Mouse (Mus musculus) myocyte (in vitro differentiated cells): Measurements from ENCODE around the gene Zfp85.

ENCODE experiments used
- CEBPB ChIP-seq: IDR thresholded peaks from 2 replicates; pipeline ENCODE4 v1.6.1; 2011; ENCODE audit warnings: mild to moderate bottlenecking, moderate library complexity; ENCODE audit not compliant: poor library complexity, insufficient read depth, severe bottlenecking
- E2F4 ChIP-seq: IDR thresholded peaks from one replicate; pipeline ENCODE4 v1.6.1; 2011; ENCODE audit warnings: mild to moderate bottlenecking, control low read depth, moderate library complexity; ENCODE audit not compliant: insufficient read depth
- MAX ChIP-seq: IDR thresholded peaks from one replicate; pipeline ENCODE4 v1.6.1; 2011; ENCODE audit warnings: low read depth, mild to moderate bottlenecking, control low read depth
- MYOD1 ChIP-seq, 3 experiments: IDR thresholded peaks; one replicate each; pipeline ENCODE4 v1.6.1; 2011; ENCODE audit warnings: control low read depth in 2 of 3, low read depth in 2 of 3, mild to moderate bottlenecking in 2 of 3, moderate library complexity in 1 of 3; ENCODE audit not compliant: insufficient read length in 2 of 3, control insufficient read depth in 1 of 3
- MYOG ChIP-seq, 3 experiments: IDR thresholded peaks; one replicate each; pipeline ENCODE4 v1.6.1; 2011; ENCODE audit warnings: control low read depth in 2 of 3, low read depth in 2 of 3, mild to moderate bottlenecking in 2 of 3; ENCODE audit not compliant: insufficient read length in 2 of 3, control insufficient read depth in 1 of 3, insufficient read depth in 1 of 3
- POLR2A ChIP-seq: IDR thresholded peaks from one replicate; pipeline ENCODE4 v1.6.1; 2011; ENCODE audit warnings: low read depth, mild to moderate bottlenecking, control low read depth, moderate library complexity; ENCODE audit not compliant: insufficient read length
- REST ChIP-seq: IDR thresholded peaks from one replicate; pipeline ENCODE4 v1.6.1; 2011; ENCODE audit warnings: mild to moderate bottlenecking, control low read depth, moderate library complexity; ENCODE audit not compliant: insufficient read depth, insufficient read length
- TCF12 ChIP-seq: IDR thresholded peaks from one replicate; pipeline ENCODE4 v1.6.1; 2011; ENCODE audit warnings: mild to moderate bottlenecking, control low read depth; ENCODE audit not compliant: poor library complexity, insufficient read depth, severe bottlenecking

- TF ChIP-seq POLR2A (no peak), MYOD1 (IDR thresholded peaks at IDR 0.05; ENCODE audit: control insufficient read depth in 1 of 3, insufficient read length in 2 of 3, low read depth in 2 of 3) (no peak), MAX (no peak), E2F4 (no peak), REST (no peak), MYOG (IDR thresholded peaks at IDR 0.05; ENCODE audit: control insufficient read depth in 1 of 3, insufficient read depth in 1 of 3, insufficient read length in 2 of 3, low read depth in 2 of 3) (no peak), CEBPB (no peak), TCF12 (no peak)
Observed at GRCm38 (mm10) chr13:67728106-67728505, 26.9 kb downstream of the Zfp85 start.
